Mouse (Mus musculus): ENCODE results near the gene Serpina3j. TPM values are rescaled to one million over a fixed set of nuclear protein-coding genes. Genes with fewer than 3 reads are reported as not detected.

Serpina3j gene
- not detected in 2 replicates for polyA plus RNA-seq (2012; rRNA removed)

DNA sequence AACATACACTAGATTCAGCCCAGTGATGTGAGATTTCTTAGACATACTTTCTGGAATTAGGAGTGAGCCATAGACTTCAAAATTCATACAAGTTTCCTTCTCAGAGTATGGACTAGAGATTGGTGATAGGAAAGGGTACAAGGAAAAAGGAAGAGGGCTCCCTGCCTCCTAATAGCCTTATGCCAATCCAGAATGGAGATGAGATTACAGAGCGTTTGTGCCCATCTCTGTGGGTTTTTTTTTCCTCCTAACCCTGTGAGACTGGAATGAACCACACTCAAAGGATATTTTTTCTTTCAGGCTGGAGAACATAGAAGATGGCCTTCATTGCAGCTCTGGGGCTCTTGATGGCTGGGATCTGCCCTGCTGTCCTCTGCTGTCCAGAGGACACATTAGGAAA lies at the start of gene Serpina3j:
Serpina3j (plus strand) TSS at position 301 of the 400 bp plus-strand sequence.
- Histone ChIP-seq H3K4me1 (ENCODE audit: control insufficient read depth, insufficient read depth, low read length) (no peaks in the 10 kb centered on the region), H3K36me3 (ENCODE audit: control insufficient read depth, insufficient read depth, low read length) (no peaks in the 10 kb centered on the region), H3K27ac (ENCODE audit: insufficient read depth, low read depth, low read length) (no peak within 1 kb of the TSS), H3K4me3 (ENCODE audit: insufficient read depth, low read depth, low read length) (no peak within 1 kb of the TSS), H3K27me3 (replicated peaks; ENCODE audit: control insufficient read depth, insufficient read depth, low read length) (no peaks in the 10 kb centered on the region)
- DNase-seq, result no peak
- WGBS, result 80% methylated on average over 1 of the region's 1 CpGs
- no peak for TF ChIP-seq POLR2A (IDR thresholded peaks at IDR 0.05; ENCODE audit: low read depth, low read length)
- TF ChIP-seq CTCF (conservative IDR thresholded peaks at IDR 0.05; ENCODE audit: insufficient read depth, insufficient read length, low read depth, low read length), result no peak

DNA sequence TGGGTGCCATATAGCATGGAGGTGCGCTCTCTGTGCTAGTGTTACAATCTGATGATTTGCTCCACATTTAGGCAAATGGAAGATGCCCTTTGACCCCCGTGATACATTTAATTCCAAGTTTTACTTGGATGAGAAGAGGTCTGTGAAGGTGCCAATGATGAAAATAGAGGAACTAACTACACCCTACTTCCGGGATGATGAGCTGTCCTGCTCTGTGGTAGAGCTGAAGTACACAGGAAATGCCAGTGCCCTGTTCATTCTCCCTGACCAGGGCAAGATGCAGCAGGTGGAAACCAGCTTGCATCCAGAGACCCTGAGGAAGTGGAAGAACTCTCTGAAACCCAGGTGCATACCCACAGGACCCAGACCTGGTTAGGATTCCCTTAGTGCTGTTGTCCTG lies 48.0 kb upstream of the Serpina3j start:
- no peaks in the 10 kb centered on the region for H3K4me1 ChIP-seq (ENCODE audit: control insufficient read depth, insufficient read depth, low read length)
- H3K27me3 ChIP-seq (replicated peaks; ENCODE audit: control insufficient read depth, insufficient read depth, low read length), result no peaks in the 10 kb centered on the region
- H3K4me3 ChIP-seq (ENCODE audit: insufficient read depth, low read depth, low read length), result no peak overlapping the region
- 74% methylated on average over 3 of the region's 3 CpGs for WGBS
- H3K27ac ChIP-seq (ENCODE audit: insufficient read depth, low read depth, low read length), result no peak overlapping the region
- no peaks in the 10 kb centered on the region for H3K36me3 ChIP-seq (ENCODE audit: control insufficient read depth, insufficient read depth, low read length)
- no peak for TF ChIP-seq POLR2A (IDR thresholded peaks at IDR 0.05; ENCODE audit: low read depth, low read length)
- TF ChIP-seq CTCF (conservative IDR thresholded peaks at IDR 0.05; ENCODE audit: insufficient read depth, insufficient read length, low read depth, low read length), result no peak
- DNase-seq, result no peak

DNA sequence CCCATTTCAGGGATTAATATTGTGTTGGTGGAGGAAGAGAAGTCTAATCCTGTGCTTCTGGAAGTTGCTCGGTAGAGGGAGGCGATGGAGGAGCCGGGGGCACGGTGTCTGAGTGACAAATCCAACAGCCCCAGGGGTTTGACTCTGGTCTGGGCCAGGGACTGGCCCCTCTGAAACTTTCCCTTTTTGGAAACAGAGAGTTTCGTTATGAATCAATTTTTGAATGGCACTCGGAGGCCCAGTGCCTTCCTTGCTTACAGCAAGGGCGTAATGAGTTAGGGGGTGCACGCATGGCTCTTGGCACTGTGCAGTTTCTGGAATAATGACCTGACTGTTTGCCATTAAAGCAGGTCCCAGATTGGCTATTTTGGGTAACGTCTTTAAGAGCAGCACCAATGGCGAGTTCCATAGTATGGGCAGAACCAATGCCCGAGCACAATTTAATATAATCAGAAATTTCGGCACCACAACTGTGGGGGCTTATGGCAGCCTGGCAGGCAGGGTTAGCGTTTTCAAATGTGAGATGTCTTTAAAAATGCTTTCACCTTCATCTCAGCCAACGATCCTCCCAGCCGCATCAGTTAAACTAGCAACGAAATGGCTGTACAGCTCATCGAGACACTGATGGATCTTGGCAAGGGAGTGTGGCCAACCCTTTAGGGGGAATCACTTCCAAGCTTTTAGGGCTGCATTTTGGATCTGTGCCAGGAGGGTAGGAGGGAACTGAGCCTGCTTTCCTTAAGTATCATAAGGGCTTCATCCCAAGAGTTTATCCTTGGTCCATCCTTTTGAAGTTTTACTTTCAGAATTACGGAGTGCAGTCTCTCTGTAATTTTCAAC lies 35.9 kb upstream of the Serpina3j start:
- Histone ChIP-seq H3K36me3 (ENCODE audit: control insufficient read depth, insufficient read depth, low read length) (no peaks in the 10 kb centered on the region), H3K4me1 (ENCODE audit: control insufficient read depth, insufficient read depth, low read length) (no peaks in the 10 kb centered on the region), H3K27me3 (replicated peaks; ENCODE audit: control insufficient read depth, insufficient read depth, low read length) (no peaks in the 10 kb centered on the region), H3K4me3 (ENCODE audit: insufficient read depth, low read depth, low read length) (no peak overlapping the region), H3K27ac (ENCODE audit: insufficient read depth, low read depth, low read length) (no peak overlapping the region)
- no peak for DNase-seq
- WGBS, result 84% methylated on average over 18 of the region's 18 CpGs
- TF ChIP-seq POLR2A (IDR thresholded peaks at IDR 0.05; ENCODE audit: low read depth, low read length) (no peak), CTCF (conservative IDR thresholded peaks at IDR 0.05; ENCODE audit: insufficient read depth, insufficient read length, low read depth, low read length) (no peak)

DNA sequence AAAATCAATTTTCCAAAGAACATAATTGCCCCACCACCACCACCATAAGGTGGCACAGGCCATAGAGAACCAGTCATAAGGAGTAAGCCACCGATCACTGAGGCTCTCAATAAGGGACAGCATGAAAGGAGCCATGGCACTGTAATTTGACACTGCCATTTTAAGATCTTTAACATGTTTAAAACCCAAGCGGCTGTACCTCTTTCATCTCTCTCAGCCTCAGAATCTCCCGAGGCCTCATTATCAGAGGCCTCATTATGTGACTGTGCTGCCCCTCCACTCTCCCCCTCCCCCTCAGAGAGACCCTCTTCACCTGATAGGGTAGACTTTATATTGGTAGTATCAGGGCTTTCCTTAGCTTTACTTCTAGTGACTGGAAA lies 35.3 kb upstream of the Serpina3j start:
- Histone ChIP-seq H3K4me1 (ENCODE audit: control insufficient read depth, insufficient read depth, low read length) (no peaks in the 10 kb centered on the region), H3K27ac (ENCODE audit: insufficient read depth, low read depth, low read length) (no peak overlapping the region), H3K4me3 (ENCODE audit: insufficient read depth, low read depth, low read length) (no peak overlapping the region), H3K27me3 (replicated peaks; ENCODE audit: control insufficient read depth, insufficient read depth, low read length) (no peaks in the 10 kb centered on the region), H3K36me3 (ENCODE audit: control insufficient read depth, insufficient read depth, low read length) (no peaks in the 10 kb centered on the region)
- TF ChIP-seq POLR2A (IDR thresholded peaks at IDR 0.05; ENCODE audit: low read depth, low read length), result no peak
- no peak for TF ChIP-seq CTCF (conservative IDR thresholded peaks at IDR 0.05; ENCODE audit: insufficient read depth, insufficient read length, low read depth, low read length)
- DNase-seq, result no peak
- WGBS, result 10% methylated on average over 3 of the region's 3 CpGs

DNA sequence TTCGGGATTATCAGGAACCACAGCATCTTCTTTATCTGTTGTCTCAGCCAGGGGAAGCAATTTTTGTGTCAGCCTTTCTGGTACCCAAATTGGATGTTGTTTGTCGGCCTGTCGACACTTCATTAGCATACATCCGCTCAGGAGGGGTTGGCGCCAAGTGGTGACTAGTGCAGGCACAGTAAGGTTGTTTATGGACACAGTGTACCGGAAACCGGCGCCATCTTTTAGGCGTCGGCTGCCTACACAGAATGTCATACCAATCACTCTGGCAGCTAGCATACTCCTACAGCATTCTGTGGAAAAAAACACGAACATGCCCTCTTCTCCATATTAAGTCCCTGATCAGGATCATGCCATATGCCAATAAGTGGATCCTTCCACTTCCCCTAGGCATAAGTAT lies 31.0 kb upstream of the Serpina3j start:
- Histone ChIP-seq H3K27ac (ENCODE audit: insufficient read depth, low read depth, low read length) (no peak overlapping the region), H3K27me3 (replicated peaks; ENCODE audit: control insufficient read depth, insufficient read depth, low read length) (no peaks in the 10 kb centered on the region), H3K36me3 (ENCODE audit: control insufficient read depth, insufficient read depth, low read length) (no peaks in the 10 kb centered on the region), H3K4me3 (ENCODE audit: insufficient read depth, low read depth, low read length) (no peak overlapping the region), H3K4me1 (ENCODE audit: control insufficient read depth, insufficient read depth, low read length) (no peaks in the 10 kb centered on the region)
- TF ChIP-seq POLR2A (IDR thresholded peaks at IDR 0.05; ENCODE audit: low read depth, low read length), result no peak
- no peak for TF ChIP-seq CTCF (conservative IDR thresholded peaks at IDR 0.05; ENCODE audit: insufficient read depth, insufficient read length, low read depth, low read length)
- no peak for DNase-seq
- 95% methylated on average over 11 of the region's 11 CpGs for WGBS

DNA sequence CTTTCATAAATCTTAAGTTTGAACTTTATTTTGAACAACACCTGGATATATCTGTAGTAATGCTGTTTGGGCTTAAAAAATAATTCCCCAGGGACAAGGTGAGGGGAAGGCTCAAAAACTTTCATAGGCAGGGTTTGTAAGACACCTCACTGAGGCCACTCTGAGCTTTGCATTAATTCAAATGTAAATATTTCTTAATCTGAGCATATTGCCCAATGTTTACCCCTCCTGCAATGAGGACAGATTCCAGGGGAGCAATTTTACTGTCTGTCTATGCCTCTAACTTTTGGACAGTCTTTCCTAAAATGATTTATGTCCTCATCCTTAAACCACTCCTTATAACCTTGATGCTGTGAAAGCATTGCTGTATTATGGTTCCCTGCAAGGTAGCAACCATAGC lies 26.0 kb upstream of the Serpina3j start:
- no peak for TF ChIP-seq POLR2A (IDR thresholded peaks at IDR 0.05; ENCODE audit: low read depth, low read length)
- TF ChIP-seq CTCF (conservative IDR thresholded peaks at IDR 0.05; ENCODE audit: insufficient read depth, insufficient read length, low read depth, low read length), result no peak
- no peak overlapping the region for H3K27ac ChIP-seq (ENCODE audit: insufficient read depth, low read depth, low read length)
- H3K27me3 ChIP-seq (replicated peaks; ENCODE audit: control insufficient read depth, insufficient read depth, low read length), result no peaks in the 10 kb centered on the region
- DNase-seq, result no peak
- no peaks in the 10 kb centered on the region for H3K36me3 ChIP-seq (ENCODE audit: control insufficient read depth, insufficient read depth, low read length)
- H3K4me1 ChIP-seq (ENCODE audit: control insufficient read depth, insufficient read depth, low read length), result no peaks in the 10 kb centered on the region
- no peak overlapping the region for H3K4me3 ChIP-seq (ENCODE audit: insufficient read depth, low read depth, low read length)

DNA sequence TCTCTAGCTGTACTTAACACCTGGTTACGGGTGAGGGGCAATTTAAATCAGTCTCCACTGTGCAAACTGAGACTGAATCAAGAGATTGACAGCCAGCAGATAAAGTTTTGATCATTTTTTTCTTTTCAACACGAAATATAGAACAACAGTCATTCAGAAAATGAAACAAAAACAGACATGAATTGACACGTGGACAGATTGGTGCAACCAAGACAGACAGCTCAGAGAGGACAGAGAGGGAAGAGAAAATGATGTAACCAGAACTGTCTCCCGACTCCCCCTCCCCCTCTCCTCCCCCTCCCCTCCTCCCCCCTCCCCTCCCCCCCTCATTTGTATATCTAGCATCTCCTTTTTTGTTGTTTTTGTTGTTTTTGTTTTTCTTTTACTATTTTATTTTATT lies 24.5 kb upstream of the Serpina3j start:
- 55% methylated on average over 3 of the region's 4 CpGs for WGBS
- Histone ChIP-seq H3K4me3 (ENCODE audit: insufficient read depth, low read depth, low read length) (no peak overlapping the region), H3K36me3 (ENCODE audit: control insufficient read depth, insufficient read depth, low read length) (no peaks in the 10 kb centered on the region), H3K4me1 (ENCODE audit: control insufficient read depth, insufficient read depth, low read length) (no peaks in the 10 kb centered on the region), H3K27ac (ENCODE audit: insufficient read depth, low read depth, low read length) (no peak overlapping the region), H3K27me3 (replicated peaks; ENCODE audit: control insufficient read depth, insufficient read depth, low read length) (no peaks in the 10 kb centered on the region)
- DNase-seq, result no peak
- no peak for TF ChIP-seq POLR2A (IDR thresholded peaks at IDR 0.05; ENCODE audit: low read depth, low read length)
- TF ChIP-seq CTCF (conservative IDR thresholded peaks at IDR 0.05; ENCODE audit: insufficient read depth, insufficient read length, low read depth, low read length), result no peak
